Mouse (Mus musculus) ES-E14 (cell line): Measurements from ENCODE around the gene Cyba.

Experiments
- ZC3H11A ChIP-seq: IDR thresholded peaks from 2 replicates; pipeline ENCODE4 v1.6.1; 2012; ENCODE audit warnings: low read depth, mild to moderate bottlenecking, inconsistent platforms, low read length, borderline replicate concordance
- ZNF384 ChIP-seq: IDR thresholded peaks from 2 replicates; pipeline ENCODE4 v1.6.1; 2012; ENCODE audit warnings: low read depth, low read length, inconsistent platforms

GRCm38 (mm10) chr8:122470691-122471090 is 38.0 kb upstream of the Cyba start:
- TF ChIP-seq ZNF384 (no peak), ZC3H11A (no peak)
